Comparison of ENCODE assay signal across 8 mouse cellular contexts in genomic region chr4:135875546-135875945, GRCm38 (mm10). TPM values are rescaled to one million over a fixed set of nuclear protein-coding genes. Genes with fewer than 3 reads are reported as not detected.
DNase-seq lines count a peak whose midpoint lies in the region; ATAC-seq lines count a peak whose summit lies in the region.

No protein-coding gene starts in this region.

- no peak overlapping the region for H3K9ac ChIP-seq in forebrain, embryonic 13.5 days
- H3K9ac ChIP-seq in lung, embryonic 15.5 days, result peak overlapping the region; percentile 20; the same call in 1 of the 2 replicates
- H3K9ac ChIP-seq in forebrain, embryonic 15.5 days (replicated peaks), result no peak overlapping the region
- H3K9ac ChIP-seq in neural tube, embryonic 15.5 days (replicated peaks), result no peak overlapping the region

- peaks cover 25% of the 10 kb centered on the region for H3K36me3 ChIP-seq in forebrain, embryonic 10.5 days (replicated peaks)
- H3K36me3 ChIP-seq in forebrain, embryonic 13.5 days (ENCODE audit: poor library complexity, severe bottlenecking), result peaks cover 16% of the 10 kb centered on the region; the same call in 1 of the 2 replicates
- peaks cover 11% of the 10 kb centered on the region for H3K36me3 ChIP-seq in lung, embryonic 15.5 days
- H3K36me3 ChIP-seq in forebrain, embryonic 15.5 days, result peaks cover 6% of the 10 kb centered on the region
- peaks cover 2% of the 10 kb centered on the region; the same call in 1 of the 2 replicates for H3K36me3 ChIP-seq in neural tube, embryonic 15.5 days

- WGBS in forebrain, embryonic 10.5 days, result 32% methylated on average over 7 of the region's 7 CpGs
- WGBS in forebrain, embryonic 13.5 days, result 24% methylated on average over 7 of the region's 7 CpGs
- 27% methylated on average over 7 of the region's 7 CpGs for WGBS in lung, embryonic 15.5 days
- WGBS in forebrain, embryonic 15.5 days, result 27% methylated on average over 7 of the region's 7 CpGs
- WGBS in neural tube, embryonic 15.5 days, result 27% methylated on average over 7 of the region's 7 CpGs

- H3K27ac ChIP-seq in forebrain, embryonic 10.5 days, result peak overlapping the region; percentile 100
- H3K27ac ChIP-seq in forebrain, embryonic 13.5 days, result no peak overlapping the region
- peak overlapping the region; percentile 99 for H3K27ac ChIP-seq in lung, embryonic 15.5 days
- H3K27ac ChIP-seq in forebrain, embryonic 15.5 days (replicated peaks), result peak overlapping the region; percentile 0; the same call in 1 of the 2 replicates
- H3K27ac ChIP-seq in neural tube, embryonic 15.5 days (replicated peaks), result peak overlapping the region; percentile 39

- H3K27me3 ChIP-seq in forebrain, embryonic 10.5 days (ENCODE audit: poor library complexity, severe bottlenecking), result no peaks in the 10 kb centered on the region
- H3K27me3 ChIP-seq in forebrain, embryonic 13.5 days, result no peaks in the 10 kb centered on the region
- H3K27me3 ChIP-seq in lung, embryonic 15.5 days, result no peaks in the 10 kb centered on the region
- no peaks in the 10 kb centered on the region for H3K27me3 ChIP-seq in forebrain, embryonic 15.5 days
- no peaks in the 10 kb centered on the region for H3K27me3 ChIP-seq in neural tube, embryonic 15.5 days (replicated peaks)

- no peak overlapping the region for H3K4me2 ChIP-seq in forebrain, embryonic 13.5 days
- peak overlapping the region; percentile 56 for H3K4me2 ChIP-seq in lung, embryonic 15.5 days
- H3K4me2 ChIP-seq in forebrain, embryonic 15.5 days (replicated peaks), result no peak overlapping the region
- H3K4me2 ChIP-seq in neural tube, embryonic 15.5 days, result no peak overlapping the region

- DNase-seq in forebrain, embryonic 10.5 days (ENCODE audit: extremely low spot score, low spot score), result no peak
- DNase-seq in lung, adult 18-20 months, result no peak
- no peak for DNase-seq in right cerebral cortex, adult 2 months (ENCODE audit: low spot score in 2 of 2)
- DNase-seq in urinary bladder, postnatal 4 days (ENCODE audit: low spot score in 2 of 2), result no peak

- peaks cover 57% of the 10 kb centered on the region for H3K4me1 ChIP-seq in forebrain, embryonic 10.5 days
- H3K4me1 ChIP-seq in forebrain, embryonic 13.5 days, result peaks cover 52% of the 10 kb centered on the region
- peaks cover 45% of the 10 kb centered on the region for H3K4me1 ChIP-seq in lung, embryonic 15.5 days
- H3K4me1 ChIP-seq in forebrain, embryonic 15.5 days, result peaks cover 46% of the 10 kb centered on the region
- peaks cover 51% of the 10 kb centered on the region for H3K4me1 ChIP-seq in neural tube, embryonic 15.5 days

- no peaks in the 10 kb centered on the region for H3K9me3 ChIP-seq in forebrain, embryonic 10.5 days
- H3K9me3 ChIP-seq in forebrain, embryonic 13.5 days (replicated peaks), result no peaks in the 10 kb centered on the region
- H3K9me3 ChIP-seq in lung, embryonic 15.5 days, result no peaks in the 10 kb centered on the region
- no peaks in the 10 kb centered on the region for H3K9me3 ChIP-seq in forebrain, embryonic 15.5 days
- H3K9me3 ChIP-seq in neural tube, embryonic 15.5 days (replicated peaks), result no peaks in the 10 kb centered on the region

- no peak for ATAC-seq in forebrain, embryonic 13.5 days
- ATAC-seq in lung, embryonic 15.5 days (ENCODE audit: borderline replicate concordance, extremely low read depth, low FRiP score, low TSS enrichment), result no peak
- no peak for ATAC-seq in forebrain, embryonic 15.5 days (replicated peaks)
- ATAC-seq in neural tube, embryonic 15.5 days (ENCODE audit: low FRiP score), result no peak

- peak overlapping the region; percentile 29; the same call in 1 of the 2 replicates for H3K4me3 ChIP-seq in forebrain, embryonic 10.5 days
- H3K4me3 ChIP-seq in forebrain, embryonic 13.5 days, result no peak overlapping the region
- no peak overlapping the region for H3K4me3 ChIP-seq in lung, embryonic 15.5 days
- no peak overlapping the region for H3K4me3 ChIP-seq in forebrain, embryonic 15.5 days
- H3K4me3 ChIP-seq in neural tube, embryonic 15.5 days (replicated peaks), result no peak overlapping the region

RNA-seq across cellular contexts. Expression of gene Pnrc2, which starts 1.9 kb away (rescaled TPM):
- polyA plus RNA-seq in forebrain, embryonic 10.5 days (2016; fragmentation: Nextera tagmentation; extraction: Ambion mirVana), result 205 and 219 TPM in 2 replicates
- 180 and 185 TPM in 2 replicates for polyA plus RNA-seq in forebrain, embryonic 13.5 days (2015; fragmentation: Nextera tagmentation; extraction: Ambion mirVana)
- 210 and 220 TPM in 2 replicates for polyA plus RNA-seq in lung, embryonic 15.5 days (2015; fragmentation: Nextera tagmentation; extraction: Ambion mirVana)
- 131 and 134 TPM in 2 replicates for polyA plus RNA-seq in forebrain, embryonic 15.5 days (2015; fragmentation: Nextera tagmentation; extraction: Ambion mirVana)
- polyA plus RNA-seq in neural tube, embryonic 15.5 days (2015; fragmentation: Nextera tagmentation; extraction: Ambion mirVana), result 82.1 and 114 TPM in 2 replicates

RNA-seq across cellular contexts. Expression of gene Cnr2, which starts 19.6 kb away (rescaled TPM):
- polyA plus RNA-seq in forebrain, embryonic 10.5 days (2016; fragmentation: Nextera tagmentation; extraction: Ambion mirVana), result 0.30 and 0.48 TPM in 2 replicates
- 0.13 and 0.21 TPM in 2 replicates for polyA plus RNA-seq in forebrain, embryonic 13.5 days (2015; fragmentation: Nextera tagmentation; extraction: Ambion mirVana)
- 0.80 and 0.82 TPM in 2 replicates for polyA plus RNA-seq in lung, embryonic 15.5 days (2015; fragmentation: Nextera tagmentation; extraction: Ambion mirVana)
- polyA plus RNA-seq in forebrain, embryonic 15.5 days (2015; fragmentation: Nextera tagmentation; extraction: Ambion mirVana), result 0.08 and 0.13 TPM in 2 replicates
- 0.10 and 0.50 TPM in 2 replicates for polyA plus RNA-seq in neural tube, embryonic 15.5 days (2015; fragmentation: Nextera tagmentation; extraction: Ambion mirVana)

RNA-seq across cellular contexts. Expression of gene Srsf10, which starts 20.0 kb away (rescaled TPM):
- polyA plus RNA-seq in forebrain, embryonic 10.5 days (2016; fragmentation: Nextera tagmentation; extraction: Ambion mirVana), result 383 and 421 TPM in 2 replicates
- polyA plus RNA-seq in forebrain, embryonic 13.5 days (2015; fragmentation: Nextera tagmentation; extraction: Ambion mirVana), result 341 and 352 TPM in 2 replicates
- 265 and 267 TPM in 2 replicates for polyA plus RNA-seq in lung, embryonic 15.5 days (2015; fragmentation: Nextera tagmentation; extraction: Ambion mirVana)
- 257 and 272 TPM in 2 replicates for polyA plus RNA-seq in forebrain, embryonic 15.5 days (2015; fragmentation: Nextera tagmentation; extraction: Ambion mirVana)
- polyA plus RNA-seq in neural tube, embryonic 15.5 days (2015; fragmentation: Nextera tagmentation; extraction: Ambion mirVana), result 157 and 178 TPM in 2 replicates

RNA-seq across cellular contexts. Expression of gene Fuca1, which starts 45.0 kb away (rescaled TPM):
- polyA plus RNA-seq in forebrain, embryonic 10.5 days (2016; fragmentation: Nextera tagmentation; extraction: Ambion mirVana), result 46.4 and 52.4 TPM in 2 replicates
- polyA plus RNA-seq in forebrain, embryonic 13.5 days (2015; fragmentation: Nextera tagmentation; extraction: Ambion mirVana), result 41.7 and 56.6 TPM in 2 replicates
- 71.7 and 76.4 TPM in 2 replicates for polyA plus RNA-seq in lung, embryonic 15.5 days (2015; fragmentation: Nextera tagmentation; extraction: Ambion mirVana)
- polyA plus RNA-seq in forebrain, embryonic 15.5 days (2015; fragmentation: Nextera tagmentation; extraction: Ambion mirVana), result 50.9 and 56.7 TPM in 2 replicates
- polyA plus RNA-seq in neural tube, embryonic 15.5 days (2015; fragmentation: Nextera tagmentation; extraction: Ambion mirVana), result 68.6 and 71.5 TPM in 2 replicates
